Mouse (Mus musculus) liver, adult 2 months (tissue): ENCODE results near the gene Egfr.

ENCODE experiments used
- CTCF ChIP-seq: fragments of 200-500 bp; IDR thresholded peaks from 2 replicates; pipeline ENCODE4 v1.5.1; 2011; ENCODE audit warnings: low read depth, low read length, control low read depth
- POLR2A ChIP-seq: fragments of 200-500 bp; IDR thresholded peaks from 2 replicates; pipeline ENCODE4 v1.6.1; 2011; ENCODE audit warnings: low read length, control low read depth; ENCODE audit not compliant: insufficient read depth; ENCODE audit errors: extremely low read depth

GRCm38 (mm10) chr11:16906530-16906929 is 154.5 kb downstream of the Egfr start:
- TF ChIP-seq CTCF: no peak
- no peak for TF ChIP-seq POLR2A
